In the genomic region with DNA sequence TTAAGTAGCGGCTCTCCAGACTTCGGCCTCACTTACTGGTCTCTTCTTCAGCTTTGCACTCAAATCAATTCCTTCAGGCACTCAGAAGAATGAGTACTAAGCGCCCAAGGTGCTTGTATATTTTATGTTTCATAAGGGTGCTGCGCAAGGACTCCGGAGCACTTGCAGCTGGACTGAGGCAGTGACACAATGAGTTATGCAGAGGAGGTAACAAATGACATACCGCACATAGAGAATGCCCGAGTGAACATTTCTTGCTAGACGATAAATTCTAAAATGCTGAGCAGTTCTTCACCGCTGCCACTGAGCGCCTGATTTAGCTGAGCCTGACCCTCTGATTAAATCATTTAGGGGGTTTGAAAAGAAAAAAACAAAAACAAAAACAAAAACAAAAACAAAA, we compare ENCODE assay signal across 19 mouse cellular contexts.
"Had no signal": no experiment of that assay in that cellular context is flagged by ENCODE, and none has a peak within 500 bp of the region (broad histone marks: within the 10 kb centered on the region; RNA-seq: fewer than 3 reads in every experiment).

No protein-coding gene starts in this region.

- H3K4me3 ChIP-seq: limb, embryonic 15.5 days; liver, embryonic 13.5 days; liver, embryonic 15.5 days; lung, embryonic 15.5 days; midbrain, embryonic 13.5 days; stomach, embryonic 15.5 days had no signal

- DNase-seq: liver, embryonic 13.5 days; liver, postnatal 0 days; lung, adult 2 months; lung, postnatal 14 days; lung, postnatal 36 days; right cerebral cortex, postnatal 14 days; thymus, adult 2 months; thymus, postnatal 25 days; thymus, postnatal 4 days had no signal

- H3K36me3 ChIP-seq: limb, embryonic 15.5 days; liver, embryonic 13.5 days; liver, embryonic 15.5 days; lung, embryonic 15.5 days; midbrain, embryonic 13.5 days; stomach, embryonic 15.5 days had no signal

- H3K4me1 ChIP-seq: limb, embryonic 15.5 days; liver, embryonic 13.5 days; liver, embryonic 15.5 days; lung, embryonic 15.5 days; megakaryocyte, embryonic 14.5 days; midbrain, embryonic 13.5 days; stomach, embryonic 15.5 days had no signal

- H3K9ac ChIP-seq: limb, embryonic 15.5 days; liver, embryonic 13.5 days; liver, embryonic 15.5 days; liver, postnatal 0 days; lung, embryonic 15.5 days; midbrain, embryonic 13.5 days; stomach, embryonic 15.5 days had no signal

- H3K4me2 ChIP-seq: limb, embryonic 15.5 days; liver, embryonic 13.5 days; liver, embryonic 15.5 days; lung, embryonic 15.5 days; midbrain, embryonic 11.5 days; midbrain, embryonic 13.5 days; stomach, embryonic 15.5 days had no signal

- H3K27ac ChIP-seq: limb, embryonic 15.5 days; liver, embryonic 13.5 days; liver, embryonic 15.5 days; lung, embryonic 15.5 days; macrophage; midbrain, embryonic 13.5 days; stomach, embryonic 15.5 days; stomach, postnatal 0 days had no signal

- H3K27me3 ChIP-seq: limb, embryonic 15.5 days; liver, embryonic 13.5 days; liver, embryonic 15.5 days; lung, embryonic 15.5 days; megakaryocyte, embryonic 14.5 days; midbrain, embryonic 13.5 days; stomach, embryonic 15.5 days had no signal

- H3K9me3 ChIP-seq: limb, embryonic 15.5 days; liver, embryonic 15.5 days; lung, embryonic 15.5 days; midbrain, embryonic 13.5 days; stomach, embryonic 15.5 days had no signal

- ATAC-seq: liver, postnatal 0 days; lung, postnatal 0 days; midbrain, embryonic 13.5 days had no signal
